Mouse (Mus musculus): ENCODE measurements around the gene Oit3.

GRCm38 (mm10) chr10:59451839-59452238, 10.3 kb upstream of the Oit3 start:
- TF ChIP-seq CTCF (IDR thresholded peaks at IDR 0.05; ENCODE audit: control insufficient read depth, insufficient read depth, low read length): no peak
- no peak for TF ChIP-seq POLR2A (IDR thresholded peaks at IDR 0.05; ENCODE audit: borderline replicate concordance, control insufficient read depth, low read depth, low read length)

Data from bone marrow, adult 2 months (tissue).